Mouse (Mus musculus): ENCODE data around the gene Fam49a.

- no peak for TF ChIP-seq CTCF (IDR thresholded peaks at IDR 0.05; ENCODE audit: low read depth, low read length)
- TF ChIP-seq GATA1 (IDR thresholded peaks at IDR 0.05; ENCODE audit: borderline replicate concordance, low read length) = no peak
Measured at GRCm38 (mm10) chr12:12275124-12275779, 13.3 kb downstream of the Fam49a start.

Measured in G1E (cell line).